Mouse (Mus musculus): ENCODE measurements around the gene Pear1. TPM values are rescaled to one million over a fixed set of nuclear protein-coding genes. Genes with fewer than 3 reads are reported as not detected.

Gene Pear1
- total and polyA plus RNA-seq, 2 experiments from 2014 or later = 4.9 to 12.3 TPM

GRCm38 (mm10) chr3:87724556-87724955 lies 99.5 kb downstream of the Pear1 start:
- Histone ChIP-seq H3K4me2 (ENCODE audit: low read depth) (no peak overlapping the region), H3K27me3 (ENCODE audit: insufficient read depth, low read length) (no peaks in the 10 kb centered on the region), H3K9me3 (ENCODE audit: low read length) (no peaks in the 10 kb centered on the region), H3K9ac (no peak overlapping the region), H3K27ac (ENCODE audit: low read depth, low read length) (no peak overlapping the region), H3K4me3 (ENCODE audit: low read depth, low read length) (no peak overlapping the region), H3K4me1 (ENCODE audit: insufficient read depth) (no peaks in the 10 kb centered on the region), H3K36me3 (ENCODE audit: insufficient read depth) (peaks cover 89% of the 10 kb centered on the region)
- 91% methylated on average over 6 of the region's 6 CpGs for WGBS
- TF ChIP-seq CTCF (IDR thresholded peaks at IDR 0.05; ENCODE audit: low read depth) = no peak
- DNase-seq (no peak), ATAC-seq (no peak)

- no peak for TF ChIP-seq CTCF (IDR thresholded peaks at IDR 0.05; ENCODE audit: low read depth)
- Histone ChIP-seq H3K4me2 (ENCODE audit: low read depth) (no peak overlapping the region), H3K27me3 (ENCODE audit: insufficient read depth, low read length) (no peaks in the 10 kb centered on the region), H3K27ac (ENCODE audit: low read depth, low read length) (no peak overlapping the region), H3K9me3 (ENCODE audit: low read length) (no peaks in the 10 kb centered on the region), H3K4me1 (ENCODE audit: insufficient read depth) (no peaks in the 10 kb centered on the region), H3K9ac (no peak overlapping the region), H3K36me3 (ENCODE audit: insufficient read depth) (peaks cover 80% of the 10 kb centered on the region), H3K4me3 (ENCODE audit: low read depth, low read length) (no peak overlapping the region)
- WGBS = 94% methylated on average over 2 of the region's 2 CpGs
- ATAC-seq (no peak), DNase-seq (no peak)
Observed at GRCm38 (mm10) chr3:87718525-87718924, 105.6 kb downstream of the Pear1 start.

Other genes with a start within 250 kb of the Pear1 start
- gene Arhgef11, start 206.7 kb downstream of the Pear1 start, total RNA-seq (2014; rRNA removed) = 48.2 and 52.6 TPM in 2 replicates
- gene Arhgef11, start 206.7 kb downstream of the Pear1 start, polyA plus RNA-seq (2015; fragmentation: Nextera tagmentation; extraction: Ambion mirVana) = 6.9 and 10.7 TPM in 2 replicates
- gene Lrrc71, start 75.7 kb downstream of the Pear1 start, total RNA-seq (2014; rRNA removed) = 2.2 and 3.0 TPM in 2 replicates
- 0.77 and 1.6 TPM in 2 replicates for gene Lrrc71, start 75.7 kb downstream of the Pear1 start, polyA plus RNA-seq (2015; fragmentation: Nextera tagmentation; extraction: Ambion mirVana)
- gene Ntrk1, start 29.1 kb downstream of the Pear1 start, total RNA-seq (2014; rRNA removed) = 1.5 and 2.2 TPM in 2 replicates
- 1.7 and 2.9 TPM in 2 replicates for gene Ntrk1, start 29.1 kb downstream of the Pear1 start, polyA plus RNA-seq (2015; fragmentation: Nextera tagmentation; extraction: Ambion mirVana)
- 0.54 and 8.7 TPM in 2 replicates for gene Insrr, start 27.4 kb downstream of the Pear1 start, total RNA-seq (2014; rRNA removed)
- gene Insrr, start 27.4 kb downstream of the Pear1 start, polyA plus RNA-seq (2015; fragmentation: Nextera tagmentation; extraction: Ambion mirVana) = 0.23 TPM in 2 replicates
- not detected in 2 replicates for gene Sh2d2a, start 22.4 kb upstream of the Pear1 start, total RNA-seq (2014; rRNA removed)
- not detected in 2 replicates for gene Sh2d2a, start 22.4 kb upstream of the Pear1 start, polyA plus RNA-seq (2015; fragmentation: Nextera tagmentation; extraction: Ambion mirVana)
- gene Prcc, start 61.3 kb upstream of the Pear1 start, total RNA-seq (2014; rRNA removed) = 74.2 and 77.1 TPM in 2 replicates
- 20.6 and 23.0 TPM in 2 replicates for gene Prcc, start 61.3 kb upstream of the Pear1 start, polyA plus RNA-seq (2015; fragmentation: Nextera tagmentation; extraction: Ambion mirVana)
- 116 and 121 TPM in 2 replicates for gene Hdgf, start 82.0 kb upstream of the Pear1 start, total RNA-seq (2014; rRNA removed)
- 147 and 160 TPM in 2 replicates for gene Hdgf, start 82.0 kb upstream of the Pear1 start, polyA plus RNA-seq (2015; fragmentation: Nextera tagmentation; extraction: Ambion mirVana)
- 47.0 and 68.4 TPM in 2 replicates for gene Mrpl24, start 95.2 kb upstream of the Pear1 start, total RNA-seq (2014; rRNA removed)
- 43.4 and 45.7 TPM in 2 replicates for gene Mrpl24, start 95.2 kb upstream of the Pear1 start, polyA plus RNA-seq (2015; fragmentation: Nextera tagmentation; extraction: Ambion mirVana)
- 29.1 and 31.9 TPM in 2 replicates for gene Isg20l2, start 106.0 kb upstream of the Pear1 start, total RNA-seq (2014; rRNA removed)
- gene Isg20l2, start 106.0 kb upstream of the Pear1 start, polyA plus RNA-seq (2015; fragmentation: Nextera tagmentation; extraction: Ambion mirVana) = 16.1 and 19.3 TPM in 2 replicates
- gene Rrnad1, start 106.4 kb upstream of the Pear1 start, total RNA-seq (2014; rRNA removed) = 19.3 and 31.8 TPM in 2 replicates
- gene Rrnad1, start 106.4 kb upstream of the Pear1 start, polyA plus RNA-seq (2015; fragmentation: Nextera tagmentation; extraction: Ambion mirVana) = 10.9 and 15.6 TPM in 2 replicates
- gene Crabp2, start 124.4 kb upstream of the Pear1 start, total RNA-seq (2014; rRNA removed) = 16.8 and 17.4 TPM in 2 replicates
- 24.7 and 28.1 TPM in 2 replicates for gene Crabp2, start 124.4 kb upstream of the Pear1 start, polyA plus RNA-seq (2015; fragmentation: Nextera tagmentation; extraction: Ambion mirVana)
- gene Nes, start 146.8 kb upstream of the Pear1 start, total RNA-seq (2014; rRNA removed) = 32.4 and 39.2 TPM in 2 replicates
- 14.5 and 17.9 TPM in 2 replicates for gene Nes, start 146.8 kb upstream of the Pear1 start, polyA plus RNA-seq (2015; fragmentation: Nextera tagmentation; extraction: Ambion mirVana)
- gene Bcan, start 175.9 kb upstream of the Pear1 start, total RNA-seq (2014; rRNA removed) = 140 and 146 TPM in 2 replicates
- 99.1 and 133 TPM in 2 replicates for gene Bcan, start 175.9 kb upstream of the Pear1 start, polyA plus RNA-seq (2015; fragmentation: Nextera tagmentation; extraction: Ambion mirVana)
- 0.38 and 0.92 TPM in 2 replicates for gene Hapln2, start 203.3 kb upstream of the Pear1 start, total RNA-seq (2014; rRNA removed)
- gene Hapln2, start 203.3 kb upstream of the Pear1 start, polyA plus RNA-seq (2015; fragmentation: Nextera tagmentation; extraction: Ambion mirVana) = 0.31 and 0.69 TPM in 2 replicates
- 9.8 and 10.6 TPM in 2 replicates for gene Gpatch4, start 218.8 kb upstream of the Pear1 start, total RNA-seq (2014; rRNA removed)
- 34.6 and 35.5 TPM in 2 replicates for gene Gpatch4, start 218.8 kb upstream of the Pear1 start, polyA plus RNA-seq (2015; fragmentation: Nextera tagmentation; extraction: Ambion mirVana)
- gene Naxe, start 234.2 kb upstream of the Pear1 start, total RNA-seq (2014; rRNA removed) = 78.9 and 81.6 TPM in 2 replicates
- gene Naxe, start 234.2 kb upstream of the Pear1 start, polyA plus RNA-seq (2015; fragmentation: Nextera tagmentation; extraction: Ambion mirVana) = 161 and 170 TPM in 2 replicates

All from forebrain, postnatal 0 days (tissue).